Mouse (Mus musculus): ENCODE data around the gene Cpt1c.

Gene Cpt1c

GRCm38 (mm10) chr7:45005321-45005992 lies 30.8 kb upstream of the Cpt1c start:
- in situ Hi-C loops (cut with MboI; ENCODE audit: unreplicated experiment in 2 of 2) = loop anchor here (25.0 kb wide), 2 partner anchors 707 to 907 kb away; partner anchors contain the start of genes Ccdc114 (in 1 of the 2), Dbp (in 1 of the 2), Emp3 (in 1 of the 2) and Fam83e (in 1 of the 2)

GRCm38 (mm10) chr7:45004546-45004945 lies 29.9 kb upstream of the Cpt1c start:
- in situ Hi-C loops (cut with MboI; ENCODE audit: unreplicated experiment in 2 of 2) = loop anchor here (25.0 kb wide), 2 partner anchors 708 to 908 kb away; partner anchors contain the start of genes Ccdc114 (in 1 of the 2), Dbp (in 1 of the 2), Emp3 (in 1 of the 2) and Fam83e (in 1 of the 2)

- in situ Hi-C loops (cut with MboI; ENCODE audit: unreplicated experiment in 2 of 2) = loop anchor here (25.0 kb wide), 2 partner anchors 710 to 910 kb away; partner anchors contain the start of genes Ccdc114 (in 1 of the 2), Dbp (in 1 of the 2), Emp3 (in 1 of the 2) and Fam83e (in 1 of the 2)
Observed at GRCm38 (mm10) chr7:45002440-45002839, 27.8 kb upstream of the Cpt1c start.

- in situ Hi-C loops (cut with MboI; ENCODE audit: unreplicated experiment in 2 of 2) = loop anchor here (25.0 kb wide), 2 partner anchors 712 to 912 kb away; partner anchors contain the start of genes Ccdc114 (in 1 of the 2), Dbp (in 1 of the 2), Emp3 (in 1 of the 2) and Fam83e (in 1 of the 2)
Observed at GRCm38 (mm10) chr7:45000539-45001114, 26.0 kb upstream of the Cpt1c start.

GRCm38 (mm10) chr7:44999753-45000152 lies 25.1 kb upstream of the Cpt1c start:
- in situ Hi-C loops (cut with MboI; ENCODE audit: unreplicated experiment in 2 of 2) = loop anchor here (25.0 kb wide), 2 partner anchors 713 to 913 kb away; partner anchors contain the start of genes Ccdc114 (in 1 of the 2), Dbp (in 1 of the 2), Emp3 (in 1 of the 2) and Fam83e (in 1 of the 2)

- in situ Hi-C loops (cut with MboI; ENCODE audit: unreplicated experiment in 2 of 2) = no loop called here
Observed at GRCm38 (mm10) chr7:44998501-44998955, 23.9 kb upstream of the Cpt1c start, which contains the start of gene Bcl2l12. Gene Bcl2l12, minus strand, starts transcription at chr7:44998712.

DNA sequence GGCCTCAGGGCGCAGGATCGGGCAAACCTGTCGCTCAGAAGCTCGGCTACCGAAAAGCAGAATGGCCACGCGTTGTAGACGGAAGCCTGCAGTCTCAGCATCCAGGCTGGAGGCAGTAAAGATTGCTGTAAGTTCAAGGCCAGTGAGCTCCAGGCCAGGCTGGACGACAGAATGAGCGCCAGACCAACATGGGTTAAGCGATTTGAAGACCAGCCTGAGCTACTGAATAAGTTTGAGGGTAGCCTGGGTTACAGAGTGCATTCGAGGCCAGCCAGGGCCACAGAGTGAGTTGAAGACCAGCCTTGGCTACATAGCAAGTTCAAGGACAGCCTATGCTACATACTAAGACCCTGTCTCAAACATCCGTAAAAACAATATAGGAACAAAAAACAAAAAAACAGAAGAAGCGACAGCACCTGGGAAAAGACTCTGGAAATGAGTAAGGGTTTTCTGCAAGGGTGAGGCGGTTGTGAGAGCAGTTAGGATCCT lies 23.3 kb upstream of the Cpt1c start:
- in situ Hi-C loops (cut with MboI; ENCODE audit: unreplicated experiment in 2 of 2) = no loop called here

DNA sequence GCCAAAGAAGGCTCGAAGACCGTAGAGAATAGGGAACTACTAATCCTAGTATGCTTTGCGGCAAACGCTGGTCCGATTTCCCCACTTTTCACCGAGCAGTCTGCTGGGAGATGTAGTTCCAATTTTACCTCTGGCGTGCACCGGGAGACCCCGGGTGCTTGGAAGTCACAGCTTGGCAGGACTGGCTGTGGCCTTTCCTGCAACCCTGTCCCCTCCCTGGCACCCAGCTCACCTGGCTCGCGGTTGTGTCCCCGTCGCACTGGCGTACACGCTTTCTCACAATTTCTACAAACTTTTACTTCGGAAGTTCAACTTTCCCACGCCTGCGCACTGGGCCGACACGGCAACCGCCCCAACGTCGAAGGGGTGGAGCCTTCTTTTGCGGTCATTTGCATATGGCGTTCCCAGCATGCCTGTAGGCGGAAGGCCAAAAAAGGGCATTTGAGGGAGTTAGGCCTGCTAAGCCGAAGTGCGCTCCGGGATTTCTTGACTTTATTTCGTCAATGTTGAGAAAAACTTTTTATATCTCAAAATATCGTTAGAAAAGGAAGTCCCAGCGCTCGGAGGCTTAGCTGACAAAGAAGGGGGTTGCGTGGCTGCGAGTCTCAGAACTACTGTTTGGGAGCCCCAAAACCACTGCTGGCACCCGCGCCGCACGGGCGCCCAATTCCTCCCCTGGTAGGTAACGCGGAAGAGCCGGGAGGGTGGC lies 22.7 kb upstream of the Cpt1c start, which contains the start of gene Irf3:
TSS of gene Irf3 (plus strand) at position 418 of the 709 bp plus-strand sequence.
- in situ Hi-C loops (cut with MboI; ENCODE audit: unreplicated experiment in 2 of 2) = no loop called here

DNA sequence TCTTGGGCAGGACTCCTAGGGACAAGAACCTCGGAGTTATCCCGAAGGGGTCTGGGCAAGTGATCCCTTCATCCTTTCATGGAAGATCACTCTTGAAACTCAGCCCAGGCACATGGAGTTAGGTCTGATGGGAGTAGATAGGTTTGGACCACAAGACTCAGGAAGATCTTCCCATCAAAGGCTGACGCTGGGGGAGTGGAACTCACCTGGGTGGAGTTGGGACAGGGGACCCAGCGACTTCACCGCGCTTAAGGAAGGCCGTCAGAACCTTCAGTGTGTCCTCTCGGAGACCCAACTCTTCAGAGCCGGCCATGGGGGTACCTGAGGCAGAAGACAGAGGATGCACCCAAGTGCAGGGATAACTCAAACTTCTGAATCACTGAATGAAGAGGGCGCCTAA lies 22.0 kb upstream of the Cpt1c start:
- in situ Hi-C loops (cut with MboI; ENCODE audit: unreplicated experiment in 2 of 2) = no loop called here

DNA sequence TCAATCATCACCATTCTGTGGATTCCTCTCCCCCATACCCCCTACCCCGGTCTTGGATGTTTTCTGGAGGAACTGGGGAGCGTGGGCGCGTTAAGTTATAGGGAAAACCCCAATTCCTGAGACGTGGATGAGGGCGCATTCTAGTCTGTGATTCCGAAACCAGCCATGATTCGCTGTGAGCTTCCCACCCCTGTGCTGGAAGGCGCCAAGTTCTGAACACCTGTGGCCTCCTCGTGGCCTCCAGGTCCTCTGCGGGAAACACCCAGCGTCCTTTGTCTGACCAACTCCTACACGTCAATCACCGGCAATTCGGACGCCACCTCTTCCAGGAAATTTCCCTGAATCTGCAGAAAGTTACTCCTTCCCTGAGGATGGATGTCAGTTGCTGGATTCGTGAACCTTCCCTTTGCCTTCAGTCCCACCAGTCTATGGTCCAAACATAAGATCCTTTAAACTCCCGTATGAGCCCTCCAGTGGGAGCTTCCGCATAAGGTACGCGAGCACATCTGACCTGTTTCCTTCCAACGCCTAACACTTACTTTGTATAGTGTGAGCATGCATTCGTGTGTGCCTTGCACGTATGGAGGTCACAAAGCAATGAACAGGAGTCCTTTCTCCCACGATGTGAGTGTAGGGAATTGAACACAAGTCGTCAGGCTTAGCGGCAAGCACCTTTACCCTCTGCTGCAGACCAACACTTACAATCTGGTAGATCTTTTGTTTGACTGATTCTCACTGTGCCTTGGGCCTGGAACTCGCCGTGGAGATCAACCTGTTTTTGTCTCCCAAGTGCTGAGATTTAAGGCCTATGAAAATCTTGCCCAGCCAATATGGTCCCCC lies 12.4 kb upstream of the Cpt1c start:
- in situ Hi-C loops (cut with MboI; ENCODE audit: unreplicated experiment in 2 of 2) = loop anchor here (5.0 to 10.0 kb wide), 4 partner anchors 48 to 168 kb away; partner anchors contain the start of genes Aldh16a1 (in 1 of the 2), Pih1d1 (in 1 of the 2) and Rpl13a (in 1 of the 2)

GRCm38 (mm10) chr7:44986192-44986878 lies 11.7 kb upstream of the Cpt1c start, which contains the start of gene Prmt1:
Gene Prmt1, minus strand, starts transcription at chr7:44986568.
- in situ Hi-C loops (cut with MboI; ENCODE audit: unreplicated experiment in 2 of 2) = loop anchor here (5.0 to 10.0 kb wide), 4 partner anchors 48 to 168 kb away; partner anchors contain the start of genes Aldh16a1 (in 1 of the 2), Pih1d1 (in 1 of the 2) and Rpl13a (in 1 of the 2)

- in situ Hi-C loops (cut with MboI; ENCODE audit: unreplicated experiment in 2 of 2) = loop anchor here (5.0 to 10.0 kb wide), 4 partner anchors 49 to 169 kb away; partner anchors contain the start of genes Aldh16a1 (in 1 of the 2), Pih1d1 (in 1 of the 2) and Rpl13a (in 1 of the 2)
Observed at GRCm38 (mm10) chr7:44985595-44986191, 11.0 kb upstream of the Cpt1c start.

- in situ Hi-C loops (cut with MboI; ENCODE audit: unreplicated experiment in 2 of 2) = loop anchor here (5.0 to 10.0 kb wide), 5 partner anchors 50 to 170 kb away; partner anchors contain the start of genes Aldh16a1 (in 1 of the 2), Pih1d1 (in 1 of the 2) and Rpl13a (in 1 of the 2)
Observed at GRCm38 (mm10) chr7:44984833-44985164, 10.1 kb upstream of the Cpt1c start.

GRCm38 (mm10) chr7:44983944-44984832 lies 9.5 kb upstream of the Cpt1c start:
- in situ Hi-C loops (cut with MboI; ENCODE audit: unreplicated experiment in 2 of 2) = loop anchor here in 1 of 2 experiments (5.0 to 10.0 kb wide), 3 partner anchors 51 to 171 kb away; partner anchors contain the start of genes Aldh16a1 and Pih1d1

DNA sequence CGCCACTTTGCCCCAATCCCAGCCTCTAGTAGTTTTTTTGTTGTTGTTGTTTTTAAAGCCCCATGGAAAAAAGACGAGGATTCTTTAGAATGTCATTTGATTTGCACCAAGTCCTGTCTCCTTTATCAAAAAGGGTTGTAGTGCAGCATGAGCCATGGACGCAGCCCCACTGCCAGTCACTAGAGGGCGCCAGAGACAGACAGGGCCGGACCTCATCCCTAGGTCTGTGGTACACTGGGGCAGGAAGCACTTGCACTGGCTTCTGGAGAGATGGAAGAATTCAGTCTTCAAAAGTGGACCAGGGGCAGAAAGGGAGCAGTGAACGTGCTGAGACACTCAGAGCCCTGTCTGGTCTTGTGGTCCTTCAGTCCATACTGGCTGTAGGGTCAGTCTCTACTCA lies 8.4 kb upstream of the Cpt1c start:
- in situ Hi-C loops (cut with MboI; ENCODE audit: unreplicated experiment in 2 of 2) = loop anchor here in 1 of 2 experiments (5.0 to 10.0 kb wide), 3 partner anchors 52 to 172 kb away; partner anchors contain the start of genes Aldh16a1 and Pih1d1

DNA sequence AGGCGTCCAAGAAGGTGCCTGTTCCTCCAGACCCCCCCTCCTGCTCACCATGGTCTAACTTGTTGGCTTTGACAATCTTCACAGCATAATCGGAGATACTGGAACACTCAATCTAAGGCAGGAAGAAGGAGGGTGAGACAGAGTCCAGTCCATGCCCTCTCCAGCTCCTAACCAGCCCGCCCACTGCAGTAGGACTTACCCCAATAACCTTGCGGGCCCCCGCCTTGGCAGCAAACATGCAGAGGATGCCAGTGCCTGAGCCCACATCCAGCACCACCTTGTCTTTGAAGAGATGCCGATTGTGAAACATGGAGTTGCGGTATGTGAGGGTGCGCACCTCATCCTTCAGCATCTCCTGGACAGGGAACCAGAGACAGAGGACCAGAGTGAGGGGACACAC lies 6.9 kb upstream of the Cpt1c start:
- in situ Hi-C loops (cut with MboI; ENCODE audit: unreplicated experiment in 2 of 2) = loop anchor here in 1 of 2 experiments (5.0 to 10.0 kb wide), 3 partner anchors 53 to 173 kb away; partner anchors contain the start of genes Aldh16a1 and Pih1d1

DNA sequence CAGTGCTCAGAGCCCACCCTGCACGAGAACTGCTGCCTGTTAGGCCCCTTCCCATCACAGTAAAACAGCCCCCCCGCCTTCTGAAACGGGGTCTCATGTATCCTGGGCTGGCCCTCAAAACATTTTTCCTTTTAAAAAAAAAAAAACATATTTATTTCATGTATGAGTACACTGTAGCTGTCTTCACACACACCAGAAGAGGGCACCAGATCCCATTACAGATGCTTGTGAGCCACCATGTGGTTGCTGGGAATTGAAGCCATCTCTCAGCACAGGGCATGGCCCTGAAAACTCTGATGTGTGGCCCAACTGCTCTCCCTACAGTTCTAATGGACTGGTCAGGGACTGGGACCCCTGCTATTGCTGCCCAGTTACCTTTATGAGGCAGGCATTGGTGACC lies 3.6 kb upstream of the Cpt1c start:
- in situ Hi-C loops (cut with MboI; ENCODE audit: unreplicated experiment in 2 of 2) = no loop called here

Measured in v-Abl transformed pro-B cells (cell line).